Mouse (Mus musculus) G1E (cell line): Measurements from ENCODE around the gene Pla2g4b.

Source experiments
- CTCF ChIP-seq: IDR thresholded peaks from 2 replicates; pipeline ENCODE4 v1.5.1; 2012; ENCODE audit warnings: low read depth, low read length, inconsistent platforms, mixed read lengths
- GATA1 ChIP-seq: IDR thresholded peaks from 2 replicates; pipeline ENCODE4 v1.6.1; 2012; ENCODE audit warnings: borderline replicate concordance, low read length, inconsistent platforms, mixed read lengths
- GATA2 ChIP-seq: IDR thresholded peaks from 2 replicates; pipeline ENCODE4 v1.6.1; 2012; ENCODE audit warnings: low read depth, low read length, inconsistent platforms, borderline replicate concordance
- POLR2AphosphoS5 ChIP-seq: IDR thresholded peaks from 2 replicates; pipeline ENCODE4 v1.6.1; 2012; ENCODE audit warnings: low read depth, low read length, inconsistent platforms; ENCODE audit not compliant: insufficient replicate concordance
- TAL1 ChIP-seq: conservative IDR thresholded peaks from 2 replicates; pipeline ENCODE4 v1.6.1; 2012; ENCODE audit warnings: low read depth, low read length, inconsistent platforms, mixed read lengths

DNA sequence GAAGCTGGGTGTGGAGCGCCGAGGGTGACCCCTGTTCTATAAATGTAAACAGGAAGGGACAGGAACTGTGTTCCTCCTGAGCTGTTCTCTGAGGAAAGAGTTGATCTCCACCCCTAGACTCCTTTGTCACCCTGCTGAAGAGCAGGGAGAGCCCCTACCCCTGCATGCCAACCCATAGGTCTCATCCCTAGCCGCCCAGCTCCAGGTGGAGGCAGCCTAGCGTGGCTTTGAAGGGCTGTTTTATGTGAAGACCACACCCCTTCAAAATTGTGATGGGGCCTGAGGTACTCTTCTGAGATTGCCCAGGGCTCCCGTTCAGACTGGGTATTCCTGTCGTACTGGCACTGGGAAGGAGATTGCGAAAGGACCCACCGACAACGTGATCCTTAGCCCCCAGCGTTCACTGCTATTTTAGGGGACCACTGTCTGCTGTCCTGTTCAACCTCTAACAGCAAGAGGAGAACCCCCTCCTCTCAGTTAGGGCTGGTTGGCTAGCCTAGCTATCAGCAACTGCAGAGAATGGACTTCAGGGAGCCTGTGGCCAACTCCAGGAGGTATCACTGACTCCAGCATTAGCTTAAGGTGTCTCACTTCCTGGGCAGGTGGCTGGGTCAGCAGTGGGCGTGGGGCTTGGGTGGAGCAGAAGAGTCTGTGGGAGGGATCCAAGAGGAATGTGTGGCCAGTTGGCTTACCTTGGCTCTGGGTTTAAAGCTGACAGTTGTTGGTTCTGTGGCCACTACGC, at the start of gene Pla2g4b:
- TF ChIP-seq CTCF (no peak), TAL1 (no peak), GATA1 (no peak), GATA2 (no peak), POLR2AphosphoS5 (no peak)
